Mouse (Mus musculus): Measurements from ENCODE around the gene Tmem243. TPM values are rescaled to one million over a fixed set of nuclear protein-coding genes. Genes with fewer than 3 reads are reported as not detected.
A peak's percentile ranks its signal among the peaks of the same experiment; 100 is the strongest.

Tmem243 gene
- polyA plus RNA-seq, 1 experiment from 2014 or later, result 407 TPM

DNA sequence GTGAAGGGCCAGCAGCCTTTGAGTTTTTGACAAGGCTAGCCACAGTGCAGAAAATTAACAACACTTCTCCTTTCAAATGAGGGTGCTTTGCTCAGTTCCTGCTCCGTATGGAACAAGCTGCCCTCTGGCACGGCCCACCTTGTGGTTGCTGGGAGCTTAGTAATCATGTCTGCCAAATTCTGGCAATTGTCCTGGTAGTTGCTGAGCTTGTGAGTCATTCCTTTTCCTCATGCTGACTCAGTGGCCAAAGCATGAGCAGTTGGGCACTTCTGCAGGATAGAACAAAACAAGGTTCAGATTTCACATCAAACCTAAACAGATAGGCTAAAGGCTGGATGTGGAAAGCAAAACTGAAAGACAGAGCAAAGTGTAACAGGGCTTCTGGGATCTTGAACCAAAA, 31.6 kb upstream of the Tmem243 start:
- Histone ChIP-seq H3K4me1 (ENCODE audit: insufficient read depth, low read depth, low read length) (no peaks in the 10 kb centered on the region), H3K9ac (replicated peaks; ENCODE audit: low read depth) (no peak overlapping the region), H3K36me3 (ENCODE audit: insufficient read depth, low read length) (no peaks in the 10 kb centered on the region), H3K4me3 (ENCODE audit: low read depth, low read length) (no peak overlapping the region), H3K27me3 (replicated peaks; ENCODE audit: insufficient read depth, low read length) (no peaks in the 10 kb centered on the region), H3K27ac (ENCODE audit: low read length) (no peak overlapping the region; the same call in 1 of the 2 replicates), H3K9me3 (ENCODE audit: low read length) (no peaks in the 10 kb centered on the region), H3K4me2 (replicated peaks; ENCODE audit: low read depth, low read length) (no peak overlapping the region)
- ATAC-seq (peak; percentile 76), DNase-seq (ENCODE audit: low spot score) (peak; percentile 68)
- TF ChIP-seq CTCF (IDR thresholded peaks at IDR 0.05) (no peak), EP300 (IDR thresholded peaks at IDR 0.05) (no peak)
- WGBS, result 40% methylated on average over 2 of the region's 2 CpGs

DNA sequence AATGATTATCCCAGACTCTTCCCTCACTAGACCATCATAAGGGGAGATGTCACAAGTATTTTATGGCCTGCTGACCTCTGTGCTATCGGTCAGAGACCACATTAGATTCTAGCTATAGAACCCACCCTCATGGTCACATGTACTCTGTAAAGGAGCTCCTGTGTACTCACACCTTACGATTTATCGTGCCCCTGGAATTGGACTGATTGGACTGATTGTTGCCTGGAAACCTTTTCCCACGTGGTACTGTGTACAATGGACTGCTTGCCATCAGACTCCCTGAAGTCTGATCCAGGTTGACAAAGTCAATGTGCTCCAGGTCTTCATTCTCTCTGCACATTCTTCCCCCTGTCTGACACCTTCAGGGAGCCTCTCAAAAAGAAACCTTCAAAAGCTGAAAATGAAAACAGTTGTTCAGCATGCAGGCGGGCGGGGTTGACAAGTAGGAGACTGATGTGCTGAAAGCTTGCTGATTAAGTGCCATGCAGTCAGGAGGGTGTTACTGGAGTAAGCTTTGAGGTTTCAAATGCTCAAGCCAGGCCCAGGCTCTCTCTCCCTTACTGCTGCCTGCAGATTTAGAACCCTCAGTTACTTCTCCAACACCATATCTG, 30.8 kb upstream of the Tmem243 start:
- H3K27me3 ChIP-seq (replicated peaks; ENCODE audit: insufficient read depth, low read length), result no peaks in the 10 kb centered on the region
- TF ChIP-seq EP300 (IDR thresholded peaks at IDR 0.05), result no peak
- TF ChIP-seq CTCF (IDR thresholded peaks at IDR 0.05), result no peak
- DNase-seq (ENCODE audit: low spot score), result no peak
- H3K9me3 ChIP-seq (ENCODE audit: low read length), result no peaks in the 10 kb centered on the region
- H3K27ac ChIP-seq (ENCODE audit: low read length), result no peak overlapping the region
- H3K4me3 ChIP-seq (ENCODE audit: low read depth, low read length), result no peak overlapping the region
- H3K4me1 ChIP-seq (ENCODE audit: insufficient read depth, low read depth, low read length), result no peaks in the 10 kb centered on the region
- no peak overlapping the region for H3K4me2 ChIP-seq (replicated peaks; ENCODE audit: low read depth, low read length)
- H3K36me3 ChIP-seq (ENCODE audit: insufficient read depth, low read length), result no peaks in the 10 kb centered on the region
- no peak for ATAC-seq
- no peak overlapping the region for H3K9ac ChIP-seq (replicated peaks; ENCODE audit: low read depth)
- 38% methylated on average over 6 of the region's 6 CpGs for WGBS

DNA sequence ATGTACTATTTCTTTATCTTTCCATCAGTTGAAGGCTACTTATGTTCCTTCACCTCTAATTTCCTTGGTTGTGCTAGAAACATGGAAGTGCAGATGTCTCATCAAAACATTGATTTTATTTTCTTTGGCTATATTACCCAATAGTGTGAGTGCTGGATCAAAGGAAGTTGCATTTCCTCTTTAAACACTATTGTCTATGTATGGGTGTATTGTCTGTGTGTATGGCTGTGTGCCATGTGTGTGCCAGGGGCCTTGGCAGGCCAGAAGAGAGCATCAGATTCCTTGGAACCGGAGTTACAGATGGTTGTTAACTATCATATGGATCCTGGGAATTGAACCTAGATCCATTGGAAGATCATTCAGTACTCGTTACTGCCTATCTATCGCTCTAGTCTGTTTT, 29.1 kb upstream of the Tmem243 start:
- Histone ChIP-seq H3K9ac (replicated peaks; ENCODE audit: low read depth) (no peak overlapping the region), H3K36me3 (ENCODE audit: insufficient read depth, low read length) (no peaks in the 10 kb centered on the region), H3K27ac (ENCODE audit: low read length) (no peak overlapping the region), H3K9me3 (ENCODE audit: low read length) (no peaks in the 10 kb centered on the region), H3K4me2 (replicated peaks; ENCODE audit: low read depth, low read length) (no peak overlapping the region), H3K27me3 (replicated peaks; ENCODE audit: insufficient read depth, low read length) (no peaks in the 10 kb centered on the region), H3K4me1 (ENCODE audit: insufficient read depth, low read depth, low read length) (no peaks in the 10 kb centered on the region), H3K4me3 (ENCODE audit: low read depth, low read length) (no peak overlapping the region)
- no peak for DNase-seq (ENCODE audit: low spot score)
- WGBS, result 90% methylated on average over 3 of the region's 3 CpGs
- no peak for ATAC-seq
- TF ChIP-seq EP300 (IDR thresholded peaks at IDR 0.05), result no peak
- TF ChIP-seq CTCF (IDR thresholded peaks at IDR 0.05), result no peak

GRCm38 (mm10) chr5:9073177-9073854, 27.2 kb upstream of the Tmem243 start:
- no peak overlapping the region for H3K4me2 ChIP-seq (replicated peaks; ENCODE audit: low read depth, low read length)
- TF ChIP-seq EP300 (IDR thresholded peaks at IDR 0.05) (no peak), CTCF (IDR thresholded peaks at IDR 0.05) (peak; percentile 74)
- no peaks in the 10 kb centered on the region for H3K9me3 ChIP-seq (ENCODE audit: low read length)
- 57% methylated on average over 5 of the region's 5 CpGs for WGBS
- H3K9ac ChIP-seq (replicated peaks; ENCODE audit: low read depth), result no peak overlapping the region
- no peaks in the 10 kb centered on the region for H3K27me3 ChIP-seq (replicated peaks; ENCODE audit: insufficient read depth, low read length)
- DNase-seq (ENCODE audit: low spot score), result peak; percentile 75
- ATAC-seq, result peak; percentile 78
- no peak overlapping the region for H3K27ac ChIP-seq (ENCODE audit: low read length)
- H3K36me3 ChIP-seq (ENCODE audit: insufficient read depth, low read length), result no peaks in the 10 kb centered on the region
- H3K4me3 ChIP-seq (ENCODE audit: low read depth, low read length), result no peak overlapping the region
- no peaks in the 10 kb centered on the region for H3K4me1 ChIP-seq (ENCODE audit: insufficient read depth, low read depth, low read length)

DNA sequence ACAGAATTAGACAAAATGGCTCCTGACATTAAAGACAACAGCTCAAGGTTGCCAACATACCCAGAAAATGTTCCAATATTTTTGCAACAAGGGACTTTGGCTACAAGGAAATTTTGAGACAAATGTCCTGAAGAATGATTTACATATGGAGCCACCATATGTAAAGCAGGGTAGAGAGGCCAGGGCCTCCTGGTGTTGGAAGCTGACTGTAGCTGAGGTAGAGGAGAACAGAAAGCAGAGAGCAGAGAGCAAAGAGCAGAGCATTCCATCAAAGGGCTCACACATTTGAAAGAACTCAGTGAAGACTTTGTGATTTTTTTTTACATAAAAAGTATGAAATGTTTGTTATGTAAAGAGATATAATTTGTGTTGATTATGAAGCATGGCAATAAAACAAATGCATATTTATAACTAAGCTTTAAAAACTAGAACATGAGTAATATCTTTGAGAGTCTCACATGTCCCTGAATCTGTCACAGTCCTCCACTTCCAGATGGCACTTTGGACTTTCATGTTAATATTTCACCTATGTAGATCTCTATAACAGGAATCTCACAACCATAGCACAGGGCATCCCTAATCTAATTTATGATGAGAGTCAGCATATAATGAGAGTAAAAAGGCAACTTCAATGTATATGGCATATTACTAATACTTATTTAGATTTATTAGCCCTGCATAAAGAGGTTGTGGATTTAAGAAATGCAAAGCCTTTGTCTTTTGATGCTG, 20.5 kb upstream of the Tmem243 start:
- Histone ChIP-seq H3K27ac (ENCODE audit: low read length) (no peak overlapping the region), H3K4me2 (replicated peaks; ENCODE audit: low read depth, low read length) (no peak overlapping the region), H3K27me3 (replicated peaks; ENCODE audit: insufficient read depth, low read length) (no peaks in the 10 kb centered on the region), H3K4me3 (ENCODE audit: low read depth, low read length) (no peak overlapping the region), H3K36me3 (ENCODE audit: insufficient read depth, low read length) (no peaks in the 10 kb centered on the region), H3K4me1 (ENCODE audit: insufficient read depth, low read depth, low read length) (no peaks in the 10 kb centered on the region), H3K9ac (replicated peaks; ENCODE audit: low read depth) (no peak overlapping the region), H3K9me3 (ENCODE audit: low read length) (no peaks in the 10 kb centered on the region)
- ATAC-seq (no peak), DNase-seq (ENCODE audit: low spot score) (no peak)
- TF ChIP-seq CTCF (IDR thresholded peaks at IDR 0.05) (no peak), EP300 (IDR thresholded peaks at IDR 0.05) (no peak)

GRCm38 (mm10) chr5:9086924-9087719, 13.3 kb upstream of the Tmem243 start:
- Histone ChIP-seq H3K4me1 (ENCODE audit: insufficient read depth, low read depth, low read length) (no peaks in the 10 kb centered on the region; the same call in 1 of the 2 replicates), H3K9me3 (ENCODE audit: low read length) (no peaks in the 10 kb centered on the region), H3K9ac (replicated peaks; ENCODE audit: low read depth) (no peak overlapping the region), H3K36me3 (ENCODE audit: insufficient read depth, low read length) (no peaks in the 10 kb centered on the region), H3K27me3 (replicated peaks; ENCODE audit: insufficient read depth, low read length) (no peaks in the 10 kb centered on the region), H3K4me3 (ENCODE audit: low read depth, low read length) (no peak overlapping the region), H3K27ac (ENCODE audit: low read length) (no peak overlapping the region), H3K4me2 (replicated peaks; ENCODE audit: low read depth, low read length) (no peak overlapping the region)
- TF ChIP-seq EP300 (IDR thresholded peaks at IDR 0.05) (peak; percentile 41; the same call in 1 of the 2 replicates), CTCF (IDR thresholded peaks at IDR 0.05) (no peak)
- DNase-seq (ENCODE audit: low spot score) (peak; percentile 23), ATAC-seq (peak; percentile 38)
- WGBS, result 43% methylated on average over 3 of the region's 3 CpGs

Data from lung, postnatal 0 days (tissue).